Mouse (Mus musculus) brain, embryonic 14.5 days (tissue): ENCODE measurements around the gene Sorl1.

ENCODE experiments used
- CTCF ChIP-seq: fragments of 200-500 bp; IDR thresholded peaks from 2 replicates; pipeline ENCODE4 v1.5.1; 2012; ENCODE audit warnings: inconsistent platforms, mild to moderate bottlenecking, moderate library complexity, borderline replicate concordance; ENCODE audit not compliant: insufficient read depth, insufficient read length; ENCODE audit errors: extremely low read depth
- POLR2A ChIP-seq: fragments of 200-500 bp; IDR thresholded peaks from 2 replicates; pipeline ENCODE4 v1.6.1; 2012; ENCODE audit warnings: mild to moderate bottlenecking, inconsistent platforms, borderline replicate concordance; ENCODE audit not compliant: poor library complexity, insufficient read depth, insufficient read length, severe bottlenecking; ENCODE audit errors: extremely low read depth

DNA sequence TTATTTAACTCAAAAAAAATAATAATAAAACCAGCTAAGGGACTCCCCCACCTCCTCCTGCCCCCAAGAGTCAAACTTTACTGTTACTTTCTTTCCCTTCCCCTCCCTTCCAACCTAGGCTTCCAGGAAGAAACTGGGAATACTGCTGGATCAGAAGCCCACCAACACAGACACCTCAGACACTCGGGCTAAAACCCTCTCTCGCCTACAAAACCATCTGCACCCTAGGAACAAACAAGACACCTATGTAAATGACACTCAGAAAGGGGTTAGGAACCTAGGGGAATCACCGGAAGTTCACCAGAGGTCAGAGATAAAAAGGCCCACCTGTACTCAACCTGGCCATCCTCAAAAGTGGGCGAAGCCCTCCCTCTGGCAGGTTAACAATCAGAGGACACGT is 15.0 kb downstream of the Sorl1 start:
- TF ChIP-seq CTCF (no peak), POLR2A (no peak)
